Mouse (Mus musculus) CD8-positive naive resting alpha-beta T cell, adult 57 days (primary cell): ENCODE data around the gene Krt1. TPM values are rescaled to one million over a fixed set of nuclear protein-coding genes. Genes with fewer than 3 reads are reported as not detected.

Source experiments
- total RNA-seq: library from RNA; stranded (reverse); gene quantifications from one replicate; pipeline ENCODE4 v1.2.4, GENCODE M21; 2023

Gene Krt1
- total RNA-seq: not detected

GRCm38 (mm10) chr15:101850694-101851093 lies at the start of gene Krt1:
Krt1 (minus strand) TSS chr15:101850794.

GRCm38 (mm10) chr15:101892820-101893219 lies 42.2 kb upstream of the Krt1 start, which contains the start of gene Krt76:
Krt76 (minus strand) TSS chr15:101892920.

DNA sequence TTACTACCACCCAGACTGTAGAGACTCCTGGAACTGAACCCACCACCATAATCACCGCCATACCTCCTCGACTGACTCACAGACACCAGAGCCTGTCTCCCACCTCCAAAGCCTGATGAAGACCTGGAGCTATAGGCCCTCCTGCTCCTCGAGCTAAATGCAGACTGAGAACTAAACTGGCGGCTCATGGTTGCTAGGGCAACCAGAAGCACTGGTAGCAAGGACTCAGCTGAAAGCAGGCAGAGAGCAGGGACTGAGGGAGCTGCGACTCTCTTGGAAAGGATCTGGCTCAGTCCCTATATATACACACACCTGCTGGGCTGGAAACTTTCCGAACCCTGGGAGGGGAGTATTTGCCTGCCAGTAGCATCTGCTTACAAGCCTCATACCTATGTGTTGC lies 18.8 kb upstream of the Krt1 start, which contains the start of gene Krt77:
Krt77 (minus strand) TSS at position 275 of the 400 bp plus-strand sequence.

DNA sequence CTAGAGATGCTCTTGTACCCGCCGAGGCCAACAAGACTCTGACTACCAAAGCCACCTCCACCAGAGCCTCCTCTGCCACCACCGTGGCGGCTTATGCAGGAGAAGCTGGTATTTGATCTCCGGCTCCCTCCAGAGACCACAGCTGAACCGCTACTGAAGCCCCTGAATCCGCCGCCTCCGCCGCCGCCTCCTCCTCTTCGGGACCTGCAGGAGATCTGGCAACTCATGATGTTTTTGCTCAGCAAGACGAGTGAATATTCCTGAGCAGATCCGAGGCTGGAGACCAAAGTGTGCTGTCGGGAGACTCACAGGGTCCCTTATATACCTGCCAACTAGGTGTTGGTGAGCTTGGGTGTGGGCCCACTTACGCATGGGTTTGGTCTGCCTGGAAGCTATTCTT lies 32.7 kb downstream of the Krt1 start, which contains the start of gene Krt2:
Krt2 (minus strand) TSS at position 295 of the 400 bp plus-strand sequence.

DNA sequence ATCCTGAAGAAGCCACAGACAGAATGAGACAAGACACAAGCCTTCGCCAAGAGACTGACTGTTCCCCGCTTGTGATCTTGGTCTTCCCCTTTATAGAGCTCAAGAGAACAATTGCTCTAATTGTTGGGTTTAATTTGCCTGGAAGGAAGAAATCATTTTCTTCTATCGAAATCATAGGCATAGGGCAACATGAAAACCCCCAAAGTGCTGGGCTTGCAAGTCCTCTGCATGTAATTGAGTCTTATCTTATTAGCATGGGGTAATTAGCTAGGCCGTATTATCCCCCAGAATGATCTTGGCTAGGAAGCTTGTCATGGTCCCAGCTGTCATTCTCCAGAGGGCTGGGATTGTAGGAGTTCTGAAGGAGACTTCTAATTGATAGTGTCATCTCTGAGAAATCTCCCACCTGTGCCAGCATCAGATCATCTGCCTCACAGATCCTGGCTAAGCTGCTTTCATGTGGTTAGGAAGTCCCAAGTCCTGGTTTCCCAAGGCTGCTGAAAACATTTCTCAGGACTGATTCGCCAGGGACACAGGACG lies 48.2 kb downstream of the Krt1 start, which contains the start of gene Krt73:
Krt73 (minus strand) TSS at position 51 of the 540 bp plus-strand sequence.

Other genes starting within 250 kb of the Krt1 start
- gene Gm5414, start 222.6 kb downstream of the Krt1 start, total RNA-seq: not detected
- gene Gm5478, start 203.4 kb downstream of the Krt1 start, total RNA-seq: not detected
- not detected for gene Krt6b, start 170.5 kb downstream of the Krt1 start, total RNA-seq
- gene Krt6a, start 156.5 kb downstream of the Krt1 start, total RNA-seq: not detected
- gene Krt5, start 137.9 kb downstream of the Krt1 start, total RNA-seq: not detected
- gene Krt71, start 107.7 kb downstream of the Krt1 start, total RNA-seq: not detected
- gene Krt72, start 64.3 kb downstream of the Krt1 start, total RNA-seq: not detected
- not detected for gene Krt73, start 48.4 kb downstream of the Krt1 start, total RNA-seq
- gene Krt2, start 32.6 kb downstream of the Krt1 start, total RNA-seq: not detected
- not detected for gene Krt77, start 18.9 kb upstream of the Krt1 start, total RNA-seq
- gene Krt76, start 42.1 kb upstream of the Krt1 start, total RNA-seq: not detected
- not detected for gene Krt4, start 73.9 kb upstream of the Krt1 start, total RNA-seq
- gene Krt79, start 89.5 kb upstream of the Krt1 start, total RNA-seq: not detected
- gene Krt78, start 103.5 kb upstream of the Krt1 start, total RNA-seq: not detected
- not detected for gene Krt8, start 153.7 kb upstream of the Krt1 start, total RNA-seq
- not detected for gene Krt18, start 177.4 kb upstream of the Krt1 start, total RNA-seq
- gene Eif4b, start 223.0 kb upstream of the Krt1 start, total RNA-seq: 270 TPM
- gene Tns2, start 249.6 kb upstream of the Krt1 start, total RNA-seq: 0.73 TPM